Mouse (Mus musculus) ZHBTc4 (cell line): ENCODE data around the gene Hapln1.

Experiments used
- DNase-seq: peaks from one replicate; pipeline ENCODE4 v3.0.0-alpha.2; 2011; ENCODE audit warnings: low read depth, low spot score

The Hapln1 gene

GRCm38 (mm10) chr13:89539205-89539886 is at the start of gene Hapln1:
TSS of gene Hapln1 (plus strand) at chr13:89539796.
- DNase-seq: peak; percentile 64

GRCm38 (mm10) chr13:89493169-89493568 is 46.4 kb upstream of the Hapln1 start:
- no peak for DNase-seq

DNA sequence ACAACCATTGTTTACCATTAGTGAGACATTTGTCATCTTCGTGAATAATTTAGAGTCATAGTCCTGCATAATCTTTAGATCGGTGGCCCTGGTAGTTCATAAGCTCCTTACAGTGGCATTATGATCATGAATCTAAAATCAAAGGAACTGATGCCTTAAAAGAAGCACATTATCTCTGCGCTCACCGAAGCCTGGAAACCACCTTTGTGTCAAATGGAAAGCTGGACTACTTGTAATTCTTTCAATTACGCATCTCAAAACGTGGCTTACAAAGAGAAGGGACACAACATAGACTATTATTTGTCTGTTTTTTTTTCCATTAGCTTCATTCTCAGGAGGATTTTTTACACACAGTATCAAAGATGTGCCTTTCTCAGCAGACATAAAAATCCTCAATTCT is 45.9 kb upstream of the Hapln1 start:
- DNase-seq: no peak

DNA sequence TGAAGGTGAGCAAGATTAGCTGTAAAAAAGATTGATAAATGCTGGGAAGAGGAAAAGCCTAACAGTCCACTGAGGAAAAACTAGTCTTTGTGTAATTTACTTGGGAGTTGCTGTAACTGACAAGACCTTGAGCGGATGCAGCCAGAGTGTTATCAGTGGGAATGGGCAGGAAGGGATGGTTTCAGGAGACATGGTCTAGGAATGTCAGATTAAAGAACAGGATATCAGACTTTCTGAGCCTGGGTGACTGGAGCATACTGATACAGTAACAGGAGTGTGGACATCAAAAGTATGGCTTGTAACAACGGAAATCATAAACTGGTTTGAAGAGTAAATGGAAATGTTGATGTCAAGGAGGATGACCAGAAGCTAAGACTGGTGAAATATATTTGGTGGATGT is 43.0 kb upstream of the Hapln1 start:
- DNase-seq: no peak

DNA sequence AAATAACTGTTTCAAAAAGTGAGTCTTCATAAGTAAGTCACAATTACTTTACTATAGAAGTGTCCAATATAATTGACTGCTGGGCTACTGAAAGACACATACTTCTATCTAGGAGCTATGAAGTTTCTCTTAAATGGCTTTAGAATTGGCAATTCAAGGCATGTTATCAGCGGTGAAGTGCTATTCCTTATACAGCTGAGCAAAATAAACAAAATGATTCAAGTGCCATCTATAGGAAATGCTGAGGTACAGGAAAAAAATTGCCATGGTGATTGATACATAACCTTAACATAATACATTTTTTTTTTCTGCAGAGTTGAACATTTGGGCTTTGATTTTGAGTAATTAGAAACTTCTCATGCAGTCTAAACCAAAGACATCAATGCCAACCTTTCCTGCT is 40.2 kb upstream of the Hapln1 start:
- no peak for DNase-seq

DNA sequence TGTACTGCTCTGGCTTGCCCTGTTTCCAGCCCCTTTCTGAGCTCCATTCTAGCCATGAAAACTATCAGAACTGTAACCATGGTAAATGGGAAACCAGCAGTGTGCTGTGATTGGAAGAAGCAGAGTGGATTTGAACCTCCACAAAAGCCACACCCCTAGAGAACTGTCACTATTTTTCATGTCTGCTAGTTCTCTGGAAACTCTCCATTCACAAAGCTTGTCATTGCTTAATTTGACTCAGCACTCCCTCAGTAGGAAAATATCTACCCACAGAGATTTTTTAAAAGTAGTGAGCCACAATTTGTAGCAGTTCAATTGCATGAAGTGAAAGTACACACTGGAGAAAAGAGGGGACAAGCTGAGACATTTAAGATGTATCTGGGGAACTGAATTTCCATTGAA is 18.1 kb upstream of the Hapln1 start:
- no peak for DNase-seq

DNA sequence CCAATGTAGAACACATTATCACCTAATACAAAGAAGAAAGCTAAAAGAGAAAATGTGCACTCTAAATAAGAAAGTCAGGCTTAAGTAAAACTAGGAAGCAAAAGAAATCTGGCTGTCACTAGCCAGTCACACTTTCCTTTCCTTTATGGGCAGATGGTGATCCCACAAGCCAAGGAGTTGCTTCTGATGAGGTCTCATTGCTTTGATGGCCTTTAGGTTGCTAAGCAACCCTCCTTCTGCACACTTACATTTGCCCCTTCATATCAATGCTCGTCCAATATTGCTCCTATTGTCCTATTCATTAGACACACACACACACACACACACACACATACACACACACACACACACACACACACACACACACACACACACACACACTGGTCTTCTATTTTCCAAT is 10.9 kb upstream of the Hapln1 start:
- DNase-seq: no peak

GRCm38 (mm10) chr13:89530386-89530785 is 9.2 kb upstream of the Hapln1 start:
- DNase-seq: no peak

DNA sequence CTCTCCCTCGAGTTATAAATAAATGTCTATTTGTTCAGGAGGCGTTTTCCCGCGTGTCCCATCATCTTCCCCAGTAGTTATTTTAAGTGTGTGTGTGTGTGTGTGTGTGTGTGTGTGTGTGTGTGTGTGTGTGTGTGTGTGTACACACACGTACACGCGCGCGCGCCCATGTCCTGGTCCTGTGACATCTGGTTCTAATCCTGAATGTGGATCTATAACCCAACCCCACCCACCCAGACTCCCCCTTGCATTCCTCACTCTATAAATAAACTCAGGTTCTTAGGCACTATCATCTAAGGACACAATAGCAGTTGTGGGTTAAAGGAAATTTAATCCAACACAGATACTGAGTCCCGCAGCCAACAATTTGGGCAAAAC is 280 bp downstream of the Hapln1 start:
- DNase-seq: no peak

DNA sequence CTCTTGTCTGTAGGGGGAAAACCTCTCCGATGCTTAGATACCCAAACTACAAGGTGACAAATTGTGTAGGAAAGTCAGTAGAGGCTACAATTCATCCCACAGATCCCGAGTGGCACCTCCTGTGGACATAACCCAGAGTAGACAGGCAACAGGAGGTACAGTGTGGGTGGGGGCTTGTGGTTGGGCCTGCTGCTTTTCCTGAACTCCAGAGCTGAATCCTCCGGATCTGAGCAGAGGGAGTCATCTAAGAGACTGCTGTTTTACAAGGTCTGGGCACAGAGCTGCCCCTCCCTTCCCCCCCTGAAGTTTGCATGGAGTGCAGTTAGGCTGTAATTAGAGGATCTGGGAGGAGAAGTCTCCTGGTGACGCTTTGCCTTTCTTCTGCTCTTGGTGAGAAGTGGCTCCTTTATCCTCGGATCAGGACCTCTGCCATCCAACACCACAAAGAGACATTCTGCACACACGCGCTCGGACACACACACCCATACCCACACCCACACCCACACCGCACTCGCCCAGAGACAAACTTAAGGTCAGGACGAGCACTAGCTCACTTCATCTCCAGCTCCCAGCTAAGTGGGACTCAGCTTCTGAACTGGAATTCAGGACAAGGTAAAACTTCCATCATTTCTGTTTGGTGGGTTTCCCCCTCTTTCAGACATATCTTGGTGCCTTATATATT is 846 bp downstream of the Hapln1 start:
- DNase-seq: peak; percentile 39

GRCm38 (mm10) chr13:89543003-89543402 is 3.4 kb downstream of the Hapln1 start:
- DNase-seq: peak; percentile 70

DNA sequence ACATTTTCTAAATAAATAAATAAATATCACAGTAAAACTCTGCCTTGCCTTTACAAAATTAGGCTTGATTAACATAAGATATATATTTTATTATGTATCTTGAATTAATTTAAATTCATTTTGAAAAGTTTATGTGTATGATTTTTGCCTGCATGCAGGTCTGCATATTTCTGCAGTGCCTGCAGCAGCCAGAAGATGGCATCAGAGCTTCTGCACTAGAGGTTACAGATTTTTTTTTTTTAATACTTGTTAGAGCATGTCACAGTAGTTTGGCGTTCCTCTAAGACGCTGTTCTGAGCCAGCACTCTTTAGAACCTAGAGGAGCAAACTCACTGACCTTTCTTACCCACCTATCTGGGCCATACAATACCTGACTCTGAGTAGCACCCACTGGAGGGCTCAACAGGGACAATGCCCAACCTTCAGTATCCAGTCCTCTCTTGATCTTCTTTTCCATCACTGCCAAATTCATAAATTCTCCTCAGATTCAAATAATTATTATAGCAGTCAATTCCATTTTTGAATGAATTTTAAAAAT is 8.7 kb downstream of the Hapln1 start:
- DNase-seq: peak; percentile 26

- DNase-seq: peak; percentile 36
These were observed 9.9 kb downstream of the Hapln1 start for GRCm38 (mm10) chr13:89549507-89549906.

DNA sequence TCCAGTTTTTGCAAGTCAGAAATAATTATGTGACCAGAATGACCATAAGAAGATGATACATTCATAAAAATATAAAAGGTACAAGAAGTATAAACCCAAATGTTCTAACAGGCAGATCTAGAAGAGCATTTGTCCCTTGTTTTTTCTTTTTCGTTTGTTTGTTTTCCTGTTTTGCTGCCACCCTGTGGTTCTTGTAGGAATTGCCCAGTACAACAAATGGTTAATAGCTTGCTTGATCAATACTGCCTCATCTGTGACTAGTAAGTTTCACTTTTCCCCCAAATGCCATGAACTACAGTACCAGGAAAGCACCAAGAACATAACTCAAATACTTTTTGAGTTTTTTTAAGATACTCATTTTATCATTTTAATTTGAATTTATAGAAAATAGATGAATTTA is 11.9 kb downstream of the Hapln1 start:
- peak; percentile 59 for DNase-seq

DNA sequence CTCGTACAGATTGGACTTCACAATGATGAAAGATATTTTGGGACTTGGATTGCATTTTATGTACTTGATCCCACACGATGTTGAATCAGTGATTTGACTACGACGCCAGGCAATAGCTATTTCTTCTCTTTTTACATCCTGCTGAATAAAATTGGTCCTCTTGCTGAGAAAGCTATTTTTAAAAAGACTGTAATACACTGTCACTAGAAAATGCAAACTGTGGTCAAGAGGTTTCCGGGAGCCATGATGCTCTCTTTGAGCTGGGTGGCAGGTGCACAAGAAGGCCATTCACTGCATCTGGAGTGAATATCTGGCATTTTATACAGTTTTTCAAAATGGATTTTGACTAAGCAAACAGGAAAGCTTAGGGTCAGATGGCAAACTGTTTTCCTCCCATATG is 24.9 kb downstream of the Hapln1 start:
- no peak for DNase-seq

DNA sequence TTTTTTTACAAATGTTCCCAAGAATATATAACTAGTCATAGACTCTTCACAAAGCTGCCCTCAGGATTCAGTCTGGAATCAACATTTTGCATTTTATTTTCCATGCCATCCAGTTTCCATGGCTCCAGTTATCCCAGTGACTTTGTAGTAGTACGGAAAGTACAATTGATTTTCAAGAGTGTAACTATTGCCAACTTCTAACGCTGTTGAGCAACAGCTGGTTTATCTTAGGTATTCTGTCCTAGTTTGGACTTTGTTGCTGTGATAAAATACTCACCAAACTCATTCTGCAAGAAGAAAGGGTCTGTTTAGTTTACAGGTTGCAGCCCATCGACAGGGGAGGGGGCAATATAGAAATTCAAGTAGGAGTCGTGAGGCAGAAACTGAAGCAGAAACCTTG is 26.7 kb downstream of the Hapln1 start:
- no peak for DNase-seq

DNA sequence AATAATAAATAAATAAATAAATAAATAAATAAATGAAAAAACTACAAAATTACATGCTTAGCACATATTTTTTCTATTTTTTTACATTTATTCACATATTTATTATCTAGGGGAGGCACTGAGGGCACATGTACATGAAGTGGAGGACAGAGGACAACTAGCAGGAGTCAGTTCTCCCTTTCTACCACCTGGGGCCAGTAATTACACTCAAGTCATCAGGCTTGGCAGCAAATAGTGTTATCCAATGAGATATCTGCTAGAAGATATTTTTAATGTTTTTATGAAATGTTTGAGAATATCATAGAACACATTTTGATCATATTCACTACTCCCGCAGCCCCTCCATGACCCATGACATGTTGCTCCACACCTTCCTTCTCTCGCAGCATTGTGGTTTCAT is 39.5 kb downstream of the Hapln1 start:
- no peak for DNase-seq

DNA sequence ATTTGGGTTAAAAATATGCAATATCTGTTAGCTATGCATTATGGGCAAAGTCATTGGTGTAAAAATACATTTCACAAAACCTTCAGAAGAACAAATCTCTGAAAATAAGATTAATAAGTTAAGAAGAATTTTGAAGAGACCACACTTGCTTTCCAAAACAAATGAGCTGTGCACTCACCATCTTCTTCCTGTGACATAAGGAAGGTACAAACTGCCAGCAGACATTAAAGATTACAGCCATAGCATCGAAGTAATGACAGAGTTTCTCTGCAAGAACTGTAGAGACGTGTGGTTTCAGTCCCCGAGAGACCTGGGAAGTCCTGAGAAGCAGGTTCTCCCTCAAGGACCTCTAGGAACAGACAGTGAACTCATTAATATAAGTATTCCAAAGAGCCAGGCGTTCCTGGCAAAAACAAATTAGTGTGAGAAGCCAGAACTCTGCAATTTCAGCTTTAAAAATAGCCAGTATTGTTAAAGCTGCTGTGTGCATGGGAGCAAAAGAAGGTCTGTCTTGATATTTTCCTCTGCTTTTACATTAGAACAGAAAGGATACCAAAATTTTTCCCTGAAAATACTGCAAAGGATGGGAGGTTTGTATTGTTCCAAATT is 43.6 kb downstream of the Hapln1 start:
- DNase-seq: no peak

- DNase-seq: no peak
These were observed 44.4 kb downstream of the Hapln1 start for GRCm38 (mm10) chr13:89583747-89584738.

DNA sequence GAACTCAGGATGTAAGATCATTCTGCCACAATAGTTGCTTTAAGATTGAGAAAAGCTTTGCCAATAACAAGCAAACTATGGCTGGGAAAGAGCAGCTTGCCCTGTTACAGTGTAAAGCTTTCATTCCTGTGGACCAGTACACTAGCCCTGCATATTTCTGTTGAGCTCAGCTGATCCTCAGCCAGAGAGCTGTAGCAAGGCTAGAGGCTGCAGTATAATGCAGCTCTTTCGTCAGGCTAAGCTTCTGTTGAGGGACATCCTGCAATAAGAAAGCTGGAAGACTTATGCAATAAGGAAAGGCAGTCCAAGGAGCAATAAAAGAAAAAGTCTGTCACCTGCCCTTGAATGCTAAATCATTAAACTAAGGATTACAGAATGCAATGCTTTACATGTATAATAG is 45.5 kb downstream of the Hapln1 start:
- no peak for DNase-seq

DNA sequence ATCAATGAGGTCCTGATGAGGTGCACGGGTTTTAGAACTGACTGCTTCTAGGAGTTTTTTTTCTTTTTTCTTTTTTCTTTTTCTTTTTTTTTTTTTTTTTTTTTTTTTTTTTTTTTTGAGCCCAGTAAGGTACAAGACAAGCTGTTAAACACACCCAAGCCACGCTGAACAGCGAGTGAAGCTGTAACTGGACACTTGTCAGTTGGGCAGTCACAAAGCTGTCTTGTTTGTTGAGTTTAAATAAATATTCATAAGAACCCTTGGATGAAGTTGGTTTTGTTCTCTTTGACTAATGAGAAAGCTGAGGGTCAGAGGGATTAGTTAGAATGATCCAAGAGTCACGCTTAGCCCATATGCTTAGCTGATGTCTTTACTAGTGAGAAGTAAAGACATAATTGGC is 55.5 kb downstream of the Hapln1 start:
- no peak for DNase-seq

DNA sequence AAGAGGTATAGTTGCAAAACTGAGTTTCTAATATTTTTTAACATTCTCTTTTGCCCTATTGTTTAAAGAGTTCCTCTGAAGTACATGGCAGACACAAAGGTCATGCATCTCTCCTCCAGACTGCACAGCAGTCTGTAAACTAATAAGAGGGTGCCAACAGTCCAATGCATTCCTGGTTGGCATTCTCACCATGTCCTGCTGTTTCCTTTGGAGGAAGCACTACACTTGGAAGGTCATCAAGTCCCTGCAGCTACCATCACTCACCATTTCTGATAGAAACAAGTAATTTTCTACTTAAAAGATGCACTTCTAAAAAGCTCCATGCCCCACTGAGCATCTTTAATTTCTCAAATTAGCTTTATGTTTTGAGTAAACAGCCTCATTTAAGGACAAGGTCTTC is 57.8 kb downstream of the Hapln1 start:
- DNase-seq: no peak
